Mouse (Mus musculus) c-Kit-positive CD71-negative TER-119-negative erythroid progenitor cells, embryonic 14.5 days (primary cell): ENCODE measurements around the gene Dlgap1.
A peak's percentile ranks its signal among the peaks of the same experiment; 100 is the strongest.

Experiments used
- DNase-seq: peaks from one replicate; pipeline ENCODE4 v3.0.0-alpha.2; 2013; ENCODE audit warnings: low read depth

Gene Dlgap1

GRCm38 (mm10) chr17:70341920-70342319 is 373.0 kb downstream of the Dlgap1 start:
- DNase-seq, result no peak

GRCm38 (mm10) chr17:70347403-70347802 is 378.5 kb downstream of the Dlgap1 start:
- no peak for DNase-seq

- no peak for DNase-seq
These were observed 394.7 kb downstream of the Dlgap1 start for GRCm38 (mm10) chr17:70363561-70363960.

GRCm38 (mm10) chr17:70363971-70364370 is 395.1 kb downstream of the Dlgap1 start:
- DNase-seq, result no peak

GRCm38 (mm10) chr17:70369124-70369523 is 400.3 kb downstream of the Dlgap1 start:
- no peak for DNase-seq

GRCm38 (mm10) chr17:70377020-70377419 is 408.1 kb downstream of the Dlgap1 start:
- DNase-seq, result no peak

GRCm38 (mm10) chr17:70388447-70388846 is 419.6 kb downstream of the Dlgap1 start:
- DNase-seq, result no peak

- no peak for DNase-seq
These were observed 428.3 kb downstream of the Dlgap1 start for GRCm38 (mm10) chr17:70397220-70397619.

- no peak for DNase-seq
These were observed 428.8 kb downstream of the Dlgap1 start for GRCm38 (mm10) chr17:70397708-70398107.

GRCm38 (mm10) chr17:70401909-70402308 is 433.0 kb downstream of the Dlgap1 start:
- no peak for DNase-seq

GRCm38 (mm10) chr17:70403750-70404149 is 434.9 kb downstream of the Dlgap1 start:
- DNase-seq, result no peak

- no peak for DNase-seq
These were observed 445.3 kb downstream of the Dlgap1 start for GRCm38 (mm10) chr17:70414202-70414601.

GRCm38 (mm10) chr17:70427866-70428265 is 459.0 kb downstream of the Dlgap1 start:
- no peak for DNase-seq

- DNase-seq, result peak; percentile 66
These were observed 461.0 kb downstream of the Dlgap1 start for GRCm38 (mm10) chr17:70429746-70430451.

- peak; percentile 47 for DNase-seq
These were observed 461.5 kb downstream of the Dlgap1 start for GRCm38 (mm10) chr17:70430452-70430787.

- no peak for DNase-seq
These were observed 464.0 kb downstream of the Dlgap1 start for GRCm38 (mm10) chr17:70432834-70433233.

- DNase-seq, result no peak
These were observed 465.7 kb downstream of the Dlgap1 start for GRCm38 (mm10) chr17:70434549-70434948.

GRCm38 (mm10) chr17:70435612-70436011 is 466.7 kb downstream of the Dlgap1 start:
- DNase-seq, result no peak

- DNase-seq, result no peak
These were observed 468.4 kb downstream of the Dlgap1 start for GRCm38 (mm10) chr17:70437229-70437628.

- DNase-seq, result no peak
These were observed 474.1 kb downstream of the Dlgap1 start for GRCm38 (mm10) chr17:70442976-70443375.

GRCm38 (mm10) chr17:70446451-70446850 is 477.6 kb downstream of the Dlgap1 start:
- DNase-seq, result no peak

GRCm38 (mm10) chr17:70455036-70455435 is 486.2 kb downstream of the Dlgap1 start:
- no peak for DNase-seq

- no peak for DNase-seq
These were observed 488.2 kb downstream of the Dlgap1 start for GRCm38 (mm10) chr17:70457103-70457502.

GRCm38 (mm10) chr17:70462231-70462630 is 493.4 kb downstream of the Dlgap1 start:
- no peak for DNase-seq
